Mouse (Mus musculus) urinary bladder, postnatal 4 days (tissue): ENCODE results near the gene Adamts7.

Source experiments
- DNase-seq, 2 experiments: peaks; one replicate each; pipeline ENCODE4 v3.0.0; 2021 to 2022; ENCODE audit warnings: low spot score in 2 of 2

The Adamts7 gene

DNA sequence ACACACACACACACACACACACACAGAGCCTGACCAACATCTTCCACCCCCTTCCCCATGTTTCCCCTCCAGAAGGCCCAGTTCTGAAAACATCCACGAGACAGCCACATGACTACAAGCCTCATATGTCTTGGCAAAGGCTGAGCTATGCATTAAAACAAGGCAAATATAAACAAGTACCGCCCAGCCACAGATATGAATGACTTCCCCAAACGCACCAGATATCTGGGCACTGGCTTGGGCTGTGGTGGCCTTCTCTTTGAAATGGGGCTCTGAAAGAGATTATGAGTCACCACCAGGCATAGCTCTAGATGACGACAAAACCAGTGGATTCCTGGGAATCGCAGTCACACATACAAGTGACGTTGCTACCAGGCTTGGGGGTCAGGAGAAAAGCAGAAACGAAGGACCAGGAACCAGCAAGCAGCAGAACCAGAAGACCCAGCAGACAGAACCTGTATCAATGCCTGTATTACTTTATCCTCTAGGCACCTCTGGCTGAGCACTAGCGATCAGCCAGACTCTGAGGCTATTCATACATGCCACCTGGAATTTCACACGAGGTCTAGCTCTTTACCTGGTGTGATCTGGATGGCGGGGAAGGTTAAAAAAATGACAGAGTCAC lies 72.5 kb downstream of the Adamts7 start:
- no peak for DNase-seq

DNA sequence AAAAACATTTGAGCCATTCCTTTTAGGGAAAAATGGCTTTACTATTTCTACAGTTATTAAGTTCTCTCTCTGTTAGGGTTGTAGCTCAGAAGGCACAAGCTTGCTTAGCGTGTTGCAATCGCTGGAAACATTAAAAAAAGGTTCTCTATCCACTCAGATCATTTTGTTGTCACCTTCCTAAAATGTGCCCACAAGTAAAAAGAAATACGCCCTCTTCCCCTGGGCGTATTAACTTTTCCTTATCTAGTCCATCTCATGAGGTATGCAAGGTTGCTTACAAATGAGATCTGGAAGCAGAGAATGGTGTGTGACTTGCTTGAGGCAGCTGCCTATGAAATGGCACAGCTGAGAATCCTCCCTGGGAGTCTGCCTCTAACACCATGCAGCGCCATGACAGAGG lies 73.9 kb downstream of the Adamts7 start:
- no peak for DNase-seq

DNA sequence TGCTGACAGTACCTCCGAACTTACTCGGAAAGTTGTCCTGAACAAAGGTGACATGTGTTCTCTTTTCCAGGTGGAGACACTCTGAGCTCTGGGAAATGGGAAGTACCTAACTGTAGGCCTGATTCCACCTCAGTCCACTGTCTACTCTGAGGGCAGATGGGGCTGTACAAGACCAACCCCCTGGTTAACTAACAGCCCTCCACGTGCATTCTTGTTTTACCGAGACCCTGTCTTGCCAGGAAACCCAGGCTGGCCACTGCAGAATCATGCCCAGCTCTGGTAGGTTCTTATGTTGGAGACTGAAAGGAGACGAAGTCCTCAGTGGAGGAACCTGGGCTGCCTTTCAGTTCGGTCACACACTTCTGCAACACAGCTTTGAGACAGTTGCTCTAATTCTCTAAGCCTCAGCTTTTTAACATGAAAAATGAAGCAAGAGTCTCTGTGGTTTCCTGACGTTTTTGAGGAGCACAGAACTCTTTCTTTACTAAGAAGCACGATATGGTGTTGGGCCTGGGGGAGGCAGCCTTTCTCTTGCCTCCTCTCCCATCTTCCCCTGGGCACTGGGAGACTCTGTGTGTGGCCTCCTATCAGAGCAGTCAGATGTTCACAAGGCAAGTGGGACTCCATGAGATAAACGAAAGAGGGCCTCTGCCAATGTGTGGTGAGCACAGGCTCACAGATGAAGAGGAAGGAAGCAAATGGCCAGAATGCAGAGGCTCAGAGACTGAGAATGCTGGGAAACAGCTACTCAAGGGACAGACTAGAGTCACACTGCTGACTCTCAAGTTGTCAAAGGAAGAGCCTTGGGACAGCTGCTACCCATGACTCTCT lies 74.6 kb downstream of the Adamts7 start:
- no peak for DNase-seq

DNA sequence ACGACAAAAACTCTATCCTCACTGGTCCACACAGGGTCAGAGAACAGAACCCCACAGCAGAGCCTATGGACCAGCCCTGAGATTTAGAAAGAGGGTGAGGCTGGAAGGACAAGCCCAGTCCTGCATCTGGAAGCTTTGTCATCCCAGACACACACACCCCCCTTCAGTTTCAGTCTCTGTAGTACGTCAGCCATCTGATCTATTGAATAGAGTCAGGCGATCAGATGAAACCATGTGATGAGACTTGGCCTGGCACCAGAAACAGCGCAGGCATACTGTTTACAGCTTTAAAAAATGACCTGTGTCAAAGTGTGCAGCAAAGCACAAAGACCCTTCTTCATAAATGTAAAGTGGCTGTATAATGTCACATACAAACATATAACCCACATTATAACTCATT lies 77.7 kb downstream of the Adamts7 start:
- DNase-seq, result no peak

DNA sequence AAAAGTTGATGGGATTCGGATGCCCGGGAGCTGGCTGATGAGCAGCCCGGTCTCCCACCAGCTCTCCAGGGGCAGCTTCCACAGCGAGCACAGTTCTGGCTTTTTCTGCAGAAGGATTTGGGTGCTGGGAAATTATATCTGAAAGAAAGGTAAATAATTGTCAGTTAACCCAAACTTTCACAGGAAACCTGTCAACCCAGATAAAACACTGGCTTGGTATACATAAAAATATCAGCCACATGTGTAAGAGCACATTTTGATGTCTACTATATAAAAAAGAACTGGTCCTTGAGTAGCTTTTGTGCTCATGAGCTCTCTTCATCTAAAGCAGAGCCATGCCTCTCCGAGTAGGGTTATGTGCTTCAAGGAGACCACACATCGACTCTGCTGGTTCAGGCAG lies 78.2 kb downstream of the Adamts7 start:
- DNase-seq, result no peak

DNA sequence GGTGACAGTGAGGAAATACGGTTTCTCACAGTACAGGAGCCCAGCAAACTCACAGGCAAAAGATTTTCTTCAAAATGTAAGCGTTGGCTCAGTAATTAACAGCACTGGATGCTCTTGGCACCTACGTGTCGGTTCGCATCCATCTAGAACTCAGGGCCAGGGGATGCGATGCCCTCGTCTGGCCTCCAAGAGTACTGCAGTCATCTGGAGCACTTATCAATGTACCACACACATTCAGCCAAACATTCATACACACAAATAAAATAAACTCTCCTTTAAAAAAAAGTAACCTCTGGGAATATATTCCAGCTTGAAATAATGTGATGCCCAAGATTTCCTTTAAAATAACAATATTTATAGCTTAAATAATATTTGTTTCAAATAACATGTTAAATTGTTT lies 78.7 kb downstream of the Adamts7 start:
- DNase-seq, result no peak

DNA sequence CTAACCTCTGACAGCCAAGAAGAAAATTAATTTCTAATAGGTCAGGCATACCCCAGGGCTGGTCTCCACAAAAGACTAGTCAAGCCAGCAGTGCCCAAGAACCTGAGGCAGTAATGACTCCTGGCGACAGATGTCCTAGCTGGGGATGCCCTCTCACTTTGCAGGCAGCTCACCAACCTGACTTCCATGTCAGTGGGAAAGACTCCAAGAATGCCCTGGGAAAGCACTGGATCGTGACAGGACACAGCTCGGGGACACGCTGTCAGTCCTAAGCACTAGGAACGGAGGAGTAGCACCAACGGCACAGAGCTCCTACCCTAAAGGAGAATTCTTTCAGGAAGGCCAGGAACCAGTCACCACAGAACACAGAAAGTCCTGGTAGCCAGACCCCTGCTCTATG lies 79.4 kb downstream of the Adamts7 start:
- no peak for DNase-seq

DNA sequence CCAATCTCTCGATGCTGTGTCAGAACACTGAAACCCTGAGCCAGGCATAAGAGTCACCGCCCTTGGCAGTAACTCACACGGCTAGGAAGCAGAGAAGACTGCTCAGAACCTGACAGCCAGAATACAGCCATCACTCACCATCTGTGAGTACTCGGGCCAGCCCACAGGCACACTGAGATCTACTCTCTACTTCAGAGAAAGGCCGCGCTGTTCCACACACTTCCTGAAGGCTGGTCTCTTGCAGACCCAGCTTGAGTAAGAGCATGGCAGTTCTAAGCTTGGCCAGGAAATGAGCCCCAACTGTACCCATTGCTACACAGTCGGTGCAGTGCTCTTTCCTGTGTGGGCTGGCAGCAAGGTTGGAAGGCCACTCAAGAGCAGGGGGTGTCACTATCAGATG lies 80.0 kb downstream of the Adamts7 start:
- no peak for DNase-seq

DNA sequence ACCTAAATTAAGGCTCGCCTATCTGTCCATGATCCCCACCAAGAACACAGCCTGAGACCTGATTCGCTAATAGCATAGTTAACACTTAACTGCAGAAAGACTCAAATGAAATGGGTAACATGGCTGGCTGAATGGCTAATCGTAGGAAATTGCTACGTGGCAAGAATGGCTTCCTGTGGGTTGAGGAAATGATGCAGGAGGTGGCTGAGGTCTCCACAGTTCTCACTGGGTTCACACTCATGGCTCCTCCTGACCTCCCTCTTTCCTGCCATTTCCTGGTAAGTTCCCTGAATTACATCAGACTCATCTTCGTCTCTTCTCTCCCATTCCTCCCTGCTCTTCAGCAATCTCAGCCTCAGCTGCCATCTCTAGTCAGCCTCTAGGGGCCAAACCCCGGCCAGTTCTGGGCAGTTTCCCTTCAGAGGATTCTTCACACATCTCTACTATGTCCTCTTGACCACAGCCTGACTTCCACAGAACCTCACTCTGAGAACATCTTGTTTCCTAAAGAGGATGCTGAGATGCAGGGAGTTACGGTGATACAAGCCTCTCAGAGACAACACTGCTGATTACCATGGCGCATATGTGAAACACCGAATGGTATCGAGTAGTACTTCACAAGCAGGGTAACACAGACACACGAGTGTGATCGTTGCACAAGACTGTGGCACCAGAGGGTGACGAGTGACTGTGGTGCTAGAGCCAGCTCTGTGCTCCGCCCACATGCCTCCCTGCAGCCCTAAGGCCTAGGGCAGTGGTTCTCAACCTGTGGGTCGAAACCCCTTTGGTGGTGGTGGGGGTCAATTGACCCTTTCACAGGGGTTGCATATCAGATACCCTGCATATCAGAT lies 81.7 kb downstream of the Adamts7 start:
- DNase-seq, result no peak

DNA sequence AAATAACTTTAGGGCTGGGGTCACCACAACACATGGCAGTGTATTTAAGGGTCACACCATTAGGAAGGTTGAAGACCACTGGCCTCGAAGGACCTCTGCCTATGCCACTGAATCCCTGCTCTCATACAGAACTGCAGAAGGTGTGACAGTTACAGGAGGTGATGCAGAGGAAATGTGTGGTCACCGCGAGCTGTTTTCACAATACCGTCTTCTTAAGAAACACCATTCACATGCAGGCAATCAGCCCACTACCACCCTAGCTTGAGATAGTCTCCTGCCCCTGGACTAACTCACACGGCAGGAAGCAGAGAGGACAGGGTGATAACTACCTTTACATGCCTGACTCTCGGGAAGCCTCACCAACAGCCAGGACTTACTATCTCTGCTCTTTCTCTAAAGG lies 82.3 kb downstream of the Adamts7 start:
- no peak for DNase-seq

DNA sequence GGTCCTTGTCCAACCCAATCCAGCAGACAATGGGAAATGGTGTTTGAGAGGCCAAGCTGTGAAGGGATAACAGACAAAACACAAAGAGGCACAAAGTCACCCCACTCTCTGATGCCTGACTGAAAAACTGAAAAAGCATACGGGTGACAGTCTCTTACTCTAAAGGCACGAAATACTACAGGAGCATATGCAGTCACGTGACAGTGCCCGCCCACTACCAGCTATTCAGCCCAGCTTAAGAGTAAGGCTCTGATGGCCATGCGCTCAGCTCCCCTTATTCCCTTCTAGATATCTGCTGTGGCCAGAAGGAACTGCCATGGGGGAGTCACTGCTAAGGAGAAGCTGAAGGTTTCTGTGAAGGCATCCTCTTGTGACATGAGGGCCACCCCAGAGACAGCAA lies 82.9 kb downstream of the Adamts7 start:
- DNase-seq, result no peak

DNA sequence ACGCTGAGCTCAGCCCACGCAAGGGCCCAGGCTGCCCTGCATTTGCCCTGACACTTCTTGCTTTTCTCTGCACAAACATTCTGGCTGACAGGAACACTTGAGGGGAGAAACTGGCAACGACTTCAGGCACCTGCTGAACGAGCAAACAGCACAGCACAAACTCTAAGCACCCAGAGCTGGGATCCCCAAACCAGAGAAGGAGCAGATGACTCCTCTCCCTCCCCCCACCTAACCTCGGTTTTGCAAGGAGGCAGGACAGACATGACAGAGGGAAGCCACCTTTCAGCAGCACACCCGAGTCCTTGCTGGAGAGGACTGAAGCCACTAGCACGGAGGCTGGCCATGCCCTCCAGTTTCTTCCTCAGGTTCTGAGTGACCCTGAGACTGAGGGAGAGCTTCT lies 84.4 kb downstream of the Adamts7 start:
- no peak for DNase-seq

DNA sequence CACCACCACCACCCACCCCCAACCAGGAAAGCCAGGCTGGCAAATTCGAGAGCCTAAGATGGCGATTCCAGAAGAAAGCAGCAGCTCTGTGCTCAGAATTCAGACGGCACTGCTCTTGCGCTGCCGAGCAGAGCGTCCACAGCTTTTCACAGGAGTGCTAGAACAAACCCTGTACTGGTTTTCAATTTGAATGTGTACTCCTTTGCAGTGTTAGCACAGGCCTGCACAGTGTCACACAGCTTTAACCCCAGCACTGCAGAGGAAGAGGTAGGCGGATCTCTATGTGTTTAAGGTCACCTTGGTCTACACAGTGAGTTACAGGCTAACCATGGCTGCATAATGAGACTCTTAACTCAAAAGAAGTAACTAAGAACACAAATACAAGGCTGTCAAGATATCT lies 85.5 kb downstream of the Adamts7 start:
- DNase-seq, result no peak

DNA sequence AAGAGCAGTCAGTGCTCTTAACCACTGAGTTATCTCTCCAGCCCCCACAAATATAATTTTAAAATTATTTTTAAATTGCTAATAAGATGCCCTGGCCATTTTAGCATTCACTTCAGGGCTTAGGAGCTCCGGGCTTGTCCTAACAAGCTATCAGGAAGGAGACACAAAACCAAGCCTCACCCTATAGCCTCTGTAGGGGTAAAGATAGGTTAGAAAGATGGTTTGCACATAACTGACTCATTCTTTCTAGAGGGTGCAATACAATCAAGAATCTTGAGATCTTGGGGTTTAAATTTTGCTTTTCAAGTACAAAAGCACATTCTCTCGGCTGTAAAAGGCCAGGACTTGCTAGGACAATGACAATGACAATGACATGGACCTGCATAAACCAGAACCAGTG lies 86.2 kb downstream of the Adamts7 start:
- no peak for DNase-seq

DNA sequence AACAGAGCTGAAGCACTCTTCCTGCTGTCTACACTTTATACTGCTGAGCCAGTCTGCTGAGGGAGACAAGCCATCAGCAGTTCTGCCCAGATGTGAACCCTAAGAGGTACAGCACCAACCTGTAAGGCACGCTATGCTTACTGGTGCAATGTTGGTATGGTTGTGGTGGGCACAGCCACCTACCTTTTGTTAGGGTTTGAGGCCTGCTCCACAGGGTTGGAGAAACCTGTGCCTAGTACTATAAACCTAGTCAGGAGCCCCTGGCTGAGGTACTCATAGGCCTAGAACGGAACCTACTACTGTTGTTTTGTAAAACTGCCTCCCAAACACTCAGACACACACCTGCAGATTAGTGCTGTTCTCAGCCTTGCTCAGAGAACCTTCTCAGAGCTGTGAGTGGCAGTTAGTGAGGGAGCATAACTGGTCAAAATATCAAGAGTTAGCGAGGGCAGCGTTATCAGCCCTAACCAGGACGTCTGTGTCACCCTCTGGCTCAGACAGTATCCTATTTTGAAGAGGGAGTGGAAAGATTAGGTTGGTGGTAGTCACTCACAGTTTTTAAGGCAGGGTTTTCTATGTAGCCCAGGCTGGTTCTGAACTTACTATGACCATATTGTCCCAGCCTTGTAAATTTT lies 87.4 kb downstream of the Adamts7 start:
- no peak for DNase-seq

DNA sequence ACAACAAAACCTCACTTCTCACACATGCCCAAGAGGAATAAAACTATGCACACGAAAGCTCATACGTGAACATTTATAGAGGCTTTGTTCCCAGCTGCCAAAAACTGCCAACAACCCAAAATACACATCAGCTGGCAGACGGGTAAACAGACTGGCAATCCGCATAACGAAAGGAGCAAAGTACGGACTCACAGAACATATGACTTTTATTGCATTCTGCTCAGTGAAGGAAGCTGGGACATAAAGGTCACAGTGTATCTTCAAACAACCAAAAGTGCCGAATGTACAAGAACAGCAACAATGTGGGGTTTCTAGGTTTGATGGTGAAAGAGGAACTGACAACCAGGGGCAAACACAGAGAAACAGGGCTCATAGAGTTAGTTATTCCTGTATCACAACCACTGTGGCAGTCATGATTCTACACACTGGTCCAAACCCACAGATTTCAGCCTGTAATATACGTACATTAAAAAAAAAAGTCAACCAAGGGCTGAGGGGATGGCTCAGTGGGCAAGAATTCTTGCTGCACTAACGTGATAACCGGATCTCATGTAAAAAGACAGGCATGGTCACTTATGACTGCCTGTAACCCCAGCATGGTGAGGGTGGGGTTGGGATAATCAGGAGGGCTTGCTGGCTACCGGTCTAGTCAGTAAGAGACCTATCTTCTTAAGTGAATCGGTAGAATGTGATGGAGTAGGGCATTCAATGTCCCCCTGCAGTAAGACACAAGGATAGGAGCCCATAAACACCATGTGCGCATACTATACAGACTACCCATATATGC lies 88.3 kb downstream of the Adamts7 start:
- DNase-seq, result no peak

DNA sequence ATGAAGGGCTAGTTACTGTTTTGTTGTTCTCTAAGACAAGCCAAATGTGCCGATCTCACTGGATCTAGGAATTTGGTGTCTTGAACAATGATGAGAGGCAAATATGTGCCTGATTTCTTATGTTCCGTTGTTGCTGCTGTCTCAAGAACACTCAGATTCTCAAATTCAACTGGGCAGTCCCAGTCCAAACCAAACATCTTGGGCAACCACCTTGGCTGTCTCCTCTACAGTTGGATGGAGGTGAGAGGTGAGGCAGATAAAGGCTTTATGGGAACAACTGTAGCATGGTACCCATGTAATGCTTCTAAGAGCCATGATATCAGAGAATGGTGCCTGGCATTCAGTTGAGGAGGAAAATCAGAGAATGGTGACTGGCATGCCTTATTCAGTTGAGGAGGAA lies 90.3 kb downstream of the Adamts7 start:
- no peak for DNase-seq

DNA sequence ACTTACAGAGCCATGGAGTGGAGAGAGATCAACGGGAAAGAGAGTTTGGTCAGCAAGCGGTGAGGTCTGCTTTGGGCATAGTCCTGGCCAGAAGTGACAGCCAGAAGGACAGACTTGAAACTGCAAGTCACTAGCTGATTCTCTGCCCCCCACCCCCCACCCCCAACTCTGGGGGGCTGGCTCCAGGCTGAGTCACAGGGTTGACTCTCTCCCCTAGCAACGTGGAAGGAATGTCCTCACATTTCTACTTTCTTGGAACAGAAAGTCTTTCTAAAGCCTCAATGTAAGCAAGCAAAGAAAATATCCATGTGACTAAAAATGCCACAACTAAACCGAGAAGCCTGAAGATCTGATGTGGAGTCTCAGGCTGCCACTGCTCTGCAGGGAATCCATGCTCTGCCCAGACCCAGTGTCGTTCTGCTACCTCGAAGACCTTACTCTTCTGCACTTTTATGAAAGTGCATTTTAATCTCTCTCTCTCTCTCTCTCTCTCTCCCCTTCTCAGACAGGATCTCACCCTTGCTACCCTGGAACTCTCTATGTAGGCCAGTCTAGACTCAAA lies 93.1 kb downstream of the Adamts7 start:
- no peak for DNase-seq

DNA sequence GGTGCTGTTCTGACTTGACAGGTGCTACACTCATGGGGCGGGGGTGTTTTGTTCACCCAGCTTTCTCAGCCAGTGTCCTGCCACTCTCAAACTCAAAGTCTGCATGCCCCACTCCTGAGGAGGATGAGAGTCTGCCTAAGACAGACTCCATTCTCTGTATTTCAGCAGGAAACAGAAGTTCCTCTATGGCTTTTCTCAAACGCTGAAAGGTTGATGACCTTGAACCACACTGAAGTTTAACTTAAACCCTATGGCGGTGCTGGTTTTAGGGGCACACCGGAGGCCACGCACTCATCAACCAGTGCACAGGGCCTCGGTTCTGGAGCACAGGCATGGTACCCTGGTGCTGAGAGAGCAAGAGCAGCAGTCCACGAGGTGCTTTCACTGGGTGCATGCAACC lies 94.4 kb downstream of the Adamts7 start:
- no peak for DNase-seq
